In genomic region chr2:49717437-49718116, GRCm38 (mm10) we compare ENCODE assay signal across 16 mouse cellular contexts.
DNase-seq lines count a peak whose midpoint lies in the region; ATAC-seq and TF ChIP-seq lines count a peak whose summit lies in the region.
"Had no signal": no experiment of that assay in that cellular context is flagged by ENCODE, and none has a peak within 500 bp of the region (broad histone marks: within the 10 kb centered on the region; RNA-seq: fewer than 3 reads in every experiment).

No protein-coding gene starts in this region.

- peak; percentile 17 for DNase-seq in MEL (ENCODE audit: low read depth, low spot score)
- DNase-seq in cerebellum, adult 8-10 months: no peak
- no peak for DNase-seq in frontal cortex, postnatal 25 days (ENCODE audit: low spot score in 2 of 2)
- DNase-seq in kidney, postnatal 25 days: no peak
- DNase-seq: adrenal gland, postnatal 36 days; cerebellum, postnatal 36 days; heart, adult 2 months; heart, postnatal 14 days; kidney, postnatal 14 days; lung, embryonic 14.5 days had no signal

- H3K9ac ChIP-seq in hindbrain, embryonic 12.5 days: no peak overlapping the region
- H3K9ac ChIP-seq in hindbrain, embryonic 16.5 days (ENCODE audit: low read depth, low read length): no peak overlapping the region
- no peak overlapping the region for H3K9ac ChIP-seq in MEL (ENCODE audit: control insufficient read depth, low read depth, low read length, poor library complexity, severe bottlenecking)
- no peak overlapping the region for H3K9ac ChIP-seq in forebrain, embryonic 15.5 days (replicated peaks)
- no peak overlapping the region for H3K9ac ChIP-seq in midbrain, embryonic 12.5 days (replicated peaks)
- H3K9ac ChIP-seq: limb, embryonic 15.5 days; lung, embryonic 14.5 days had no signal

- no peak for ATAC-seq in hindbrain, embryonic 12.5 days (ENCODE audit: low FRiP score)
- ATAC-seq in hindbrain, embryonic 16.5 days: no peak
- ATAC-seq in forebrain, embryonic 15.5 days (replicated peaks): no peak
- ATAC-seq in midbrain, embryonic 12.5 days (ENCODE audit: low FRiP score, low read depth): no peak
- ATAC-seq: intestine, postnatal 0 days had no signal

- H3K4me3 ChIP-seq in hindbrain, embryonic 12.5 days: no peak overlapping the region
- H3K4me3 ChIP-seq in hindbrain, embryonic 16.5 days (ENCODE audit: low read length): no peak overlapping the region
- H3K4me3 ChIP-seq in MEL (ENCODE audit: control insufficient read depth in 1 of 2, insufficient read depth in 1 of 2, low read depth in 2 of 2, low read length in 2 of 2): no peak overlapping the region
- no peak overlapping the region for H3K4me3 ChIP-seq in forebrain, embryonic 15.5 days
- H3K4me3 ChIP-seq in midbrain, embryonic 12.5 days: no peak overlapping the region
- H3K4me3 ChIP-seq: heart, adult 2 months; limb, embryonic 15.5 days had no signal

- no peak overlapping the region for H3K4me2 ChIP-seq in hindbrain, embryonic 12.5 days (replicated peaks)
- H3K4me2 ChIP-seq in hindbrain, embryonic 16.5 days (ENCODE audit: low read length): no peak overlapping the region
- no peak overlapping the region for H3K4me2 ChIP-seq in forebrain, embryonic 15.5 days (replicated peaks)
- H3K4me2 ChIP-seq in midbrain, embryonic 12.5 days (replicated peaks): no peak overlapping the region
- H3K4me2 ChIP-seq: limb, embryonic 15.5 days; lung, embryonic 14.5 days had no signal

- peak overlapping the region; percentile 79; the same call in 1 of the 2 replicates for H3K27ac ChIP-seq in hindbrain, embryonic 12.5 days
- no peak overlapping the region for H3K27ac ChIP-seq in hindbrain, embryonic 16.5 days (ENCODE audit: low read depth, low read length)
- H3K27ac ChIP-seq in MEL (ENCODE audit: control insufficient read depth, low read depth, low read length): no peak overlapping the region
- peak overlapping the region; percentile 89 for H3K27ac ChIP-seq in forebrain, embryonic 15.5 days (replicated peaks)
- H3K27ac ChIP-seq in midbrain, embryonic 12.5 days (replicated peaks): peak overlapping the region; percentile 87
- H3K27ac ChIP-seq: heart, adult 2 months; limb, embryonic 15.5 days had no signal

- 90% methylated on average over 18 of the region's 18 CpGs for WGBS in hindbrain, embryonic 12.5 days
- 93% methylated on average over 18 of the region's 18 CpGs for WGBS in hindbrain, embryonic 16.5 days
- 88% methylated on average over 18 of the region's 18 CpGs for WGBS in forebrain, embryonic 15.5 days
- 91% methylated on average over 18 of the region's 18 CpGs for WGBS in midbrain, embryonic 12.5 days

- no peaks in the 10 kb centered on the region for H3K79me2 ChIP-seq in MEL (ENCODE audit: control insufficient read depth, insufficient read depth, low read length, poor library complexity)

- no peak for TF ChIP-seq POLR2A in MEL (IDR thresholded peaks at IDR 0.05; ENCODE audit: control insufficient read depth in 1 of 2, insufficient read depth in 1 of 2, low read depth in 1 of 2, low read length in 2 of 2, poor library complexity in 1 of 2)

- H3K9me3 ChIP-seq in hindbrain, embryonic 12.5 days (replicated peaks): no peaks in the 10 kb centered on the region
- H3K9me3 ChIP-seq in hindbrain, embryonic 16.5 days (ENCODE audit: control insufficient read depth, low read length): no peaks in the 10 kb centered on the region
- H3K9me3 ChIP-seq in MEL (replicated peaks; ENCODE audit: insufficient read depth, low read length): no peaks in the 10 kb centered on the region
- no peaks in the 10 kb centered on the region for H3K9me3 ChIP-seq in forebrain, embryonic 15.5 days
- H3K9me3 ChIP-seq in midbrain, embryonic 12.5 days: no peaks in the 10 kb centered on the region
- H3K9me3 ChIP-seq: limb, embryonic 15.5 days had no signal

- H3K4me1 ChIP-seq in hindbrain, embryonic 12.5 days: peaks cover 46% of the 10 kb centered on the region
- peaks cover 36% of the 10 kb centered on the region for H3K4me1 ChIP-seq in hindbrain, embryonic 16.5 days (ENCODE audit: control insufficient read depth, insufficient read depth, low read depth, low read length)
- H3K4me1 ChIP-seq in MEL (ENCODE audit: control insufficient read depth in 1 of 2, insufficient read depth in 2 of 2, low read length in 2 of 2): peaks cover 0 to 2% of the 10 kb centered on the region in 2 experiments; a peak in 2 of 4 replicates
- H3K4me1 ChIP-seq in forebrain, embryonic 15.5 days: peaks cover 47% of the 10 kb centered on the region
- peaks cover 48% of the 10 kb centered on the region for H3K4me1 ChIP-seq in midbrain, embryonic 12.5 days

- TF ChIP-seq CTCF in MEL (IDR thresholded peaks at IDR 0.05 in 2 of 3, conservative IDR thresholded peaks at IDR 0.05 in 1 of 3; ENCODE audit: control insufficient read depth in 1 of 3, insufficient read depth in 1 of 3, low read depth in 2 of 3, low read length in 3 of 3, poor library complexity in 1 of 3, severe bottlenecking in 1 of 3): no peak

- no peaks in the 10 kb centered on the region for H3K27me3 ChIP-seq in hindbrain, embryonic 12.5 days
- H3K27me3 ChIP-seq in hindbrain, embryonic 16.5 days (replicated peaks; ENCODE audit: control insufficient read depth, insufficient read depth, low read length): no peaks in the 10 kb centered on the region
- H3K27me3 ChIP-seq in MEL (ENCODE audit: control insufficient read depth in 1 of 2, insufficient read depth in 2 of 2, low read length in 2 of 2): peaks cover 0 to 2% of the 10 kb centered on the region in 2 experiments; a peak in 2 of 4 replicates
- H3K27me3 ChIP-seq in forebrain, embryonic 15.5 days: no peaks in the 10 kb centered on the region
- no peaks in the 10 kb centered on the region for H3K27me3 ChIP-seq in midbrain, embryonic 12.5 days
- H3K27me3 ChIP-seq: limb, embryonic 15.5 days had no signal

- TF ChIP-seq RAD21 in MEL (IDR thresholded peaks at IDR 0.05; ENCODE audit: low read depth, low read length): no peak

- H3K36me3 ChIP-seq in hindbrain, embryonic 12.5 days: peaks cover 17% of the 10 kb centered on the region
- H3K36me3 ChIP-seq in hindbrain, embryonic 16.5 days (ENCODE audit: control insufficient read depth, insufficient read depth, low read length): peaks cover 3% of the 10 kb centered on the region; the same call in 1 of the 2 replicates
- H3K36me3 ChIP-seq in MEL (ENCODE audit: control insufficient read depth in 1 of 2, insufficient read depth in 2 of 2, low read length in 2 of 2): no peaks in the 10 kb centered on the region
- H3K36me3 ChIP-seq in forebrain, embryonic 15.5 days: peaks cover 12% of the 10 kb centered on the region; the same call in 1 of the 2 replicates
- H3K36me3 ChIP-seq in midbrain, embryonic 12.5 days: peaks cover 23% of the 10 kb centered on the region
- H3K36me3 ChIP-seq: limb, embryonic 15.5 days had no signal

- no peak for TF ChIP-seq EP300 in MEL (IDR thresholded peaks at IDR 0.05; ENCODE audit: low read depth in 1 of 2, low read length in 2 of 2)

TF ChIP-seq in MEL, 35 proteins besides CTCF, POLR2A, EP300 and RAD21:
- TF ChIP-seq USF2 (IDR thresholded peaks at IDR 0.05; ENCODE audit: borderline replicate concordance in 1 of 2, insufficient read depth in 1 of 2, low read depth in 1 of 2, low read length in 2 of 2) (no peak), TCF12 (IDR thresholded peaks at IDR 0.05; ENCODE audit: low read depth, low read length) (no peak), MAFK (IDR thresholded peaks at IDR 0.05; ENCODE audit: borderline replicate concordance, low read depth, low read length) (no peak), CHD1 (IDR thresholded peaks at IDR 0.05; ENCODE audit: low read depth, low read length) (no peak), POLR2AphosphoS5 (IDR thresholded peaks at IDR 0.05; ENCODE audit: borderline replicate concordance, low read depth, low read length) (no peak)
TF ChIP-seq in MEL: peak in this region for 0.

Comparison
In these comparisons a context has a peak if more than half of its experiments do, and no peak if none do; other contexts are left out.
1. H3K27ac ChIP-seq: peak in hindbrain, embryonic 12.5 days (single experiment), forebrain, embryonic 15.5 days (single experiment) and midbrain, embryonic 12.5 days (single experiment); none in hindbrain, embryonic 16.5 days (single experiment) and MEL (single experiment).